Mouse (Mus musculus): ENCODE data around the gene Gm21294. TPM values are rescaled to one million over a fixed set of nuclear protein-coding genes. Genes with fewer than 3 reads are reported as not detected.

Gm21294 gene
- not detected for polyA plus RNA-seq (2014; fragmentation: Illumina TruSeq; extraction: RNeasy Lipid Tissue Mini Kit (QIAGEN cat#74804); ENCODE audit: low read depth, low replicate concordance)

DNA sequence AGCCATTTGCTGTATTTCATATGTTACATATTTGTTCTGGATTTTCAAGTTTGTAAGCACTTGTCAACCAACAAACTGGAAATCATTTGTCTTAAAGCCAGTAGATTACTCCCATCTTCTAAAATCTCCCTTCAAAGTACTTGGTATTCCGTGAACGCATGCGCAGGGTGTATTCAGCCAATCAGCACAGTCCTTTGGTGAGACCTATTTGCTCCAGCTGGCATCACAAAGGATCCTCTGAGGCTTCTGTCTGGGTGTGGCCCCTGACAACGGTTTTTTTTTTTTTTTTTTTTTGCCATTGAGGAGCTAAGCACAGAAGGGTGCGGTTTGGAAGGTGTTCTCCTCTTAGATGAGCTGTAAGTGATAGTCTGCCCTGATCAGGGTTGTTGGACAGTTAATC is at the start of gene Gm21294:
Gene Gm21294, plus strand, starts transcription at position 301 of the 400 bp plus-strand sequence.

